Mouse (Mus musculus) embryo, embryonic 11.5 days (tissue): ENCODE measurements at regions not wholly inside any gene's neighbourhood (a gene's known extent, or its start where the extent isn't known, plus 50 kb on each side); places are given as distances from the start of the nearest gene placed in this dataset.

Source experiments
- DNase-seq: peaks from one replicate; pipeline ENCODE4 v3.0.0-alpha.2; 2012; ENCODE audit warnings: low read depth, low spot score

GRCm38 (mm10) chr3:4544730-4545129 is 1205.9 kb upstream of the Gm8797 start:
- no peak for DNase-seq

GRCm38 (mm10) chr3:4546103-4546833 is 1204.3 kb upstream of the Gm8797 start:
- DNase-seq = peak; percentile 1

- no peak for DNase-seq
These were observed 1189.9 kb upstream of the Gm8797 start for GRCm38 (mm10) chr3:4560664-4561063.

- no peak for DNase-seq
These were observed 1168.1 kb upstream of the Gm8797 start for GRCm38 (mm10) chr3:4582500-4582899.

- no peak for DNase-seq
These were observed 1156.6 kb upstream of the Gm8797 start for GRCm38 (mm10) chr3:4593977-4594523.

- no peak for DNase-seq
These were observed 1156.1 kb upstream of the Gm8797 start for GRCm38 (mm10) chr3:4594541-4594940.
